Mouse (Mus musculus): ENCODE results near the gene Slc35g2. TPM values are rescaled to one million over a fixed set of nuclear protein-coding genes. Genes with fewer than 3 reads are reported as not detected.

Slc35g2 gene
- polyA plus RNA-seq, 1 experiment from 2014 or later, result 11.2 TPM

DNA sequence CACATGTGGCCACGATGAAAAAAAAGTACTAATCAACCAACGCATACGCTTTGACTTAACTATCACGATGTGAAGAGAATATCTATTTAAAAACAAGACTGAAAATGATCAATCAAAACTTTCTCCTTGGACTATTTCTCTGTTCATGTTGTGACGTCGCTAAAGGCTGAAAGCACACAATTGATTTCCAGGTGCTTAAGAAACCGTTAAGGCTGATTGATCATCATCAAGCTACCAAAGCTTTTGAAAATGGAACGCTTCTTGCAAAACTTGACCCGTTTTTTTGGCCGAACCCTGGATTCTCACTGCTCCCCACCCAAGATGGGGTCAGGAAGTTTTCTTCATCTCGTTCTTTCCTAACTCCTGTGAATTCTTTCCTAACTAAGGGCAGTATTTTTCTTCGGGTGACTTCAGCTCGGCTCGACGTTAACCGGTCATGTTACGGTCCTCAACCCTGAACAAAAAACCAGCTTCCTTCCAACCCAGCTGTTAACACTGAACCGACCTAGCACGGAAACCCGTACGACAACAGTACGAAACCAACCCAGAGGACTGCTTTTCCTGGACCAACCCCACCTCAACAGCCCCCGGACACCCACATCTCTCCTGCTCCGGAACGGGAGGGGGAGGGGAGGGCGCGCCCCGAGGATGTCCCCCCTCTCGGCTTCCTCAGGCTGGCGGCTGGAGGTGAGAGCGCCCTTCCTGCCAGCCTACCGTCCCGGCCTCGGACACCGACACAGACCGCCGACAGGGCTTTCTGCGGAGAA is 25.8 kb downstream of the Slc35g2 start:
- peak overlapping the region; percentile 88 for H3K4me3 ChIP-seq (ENCODE audit: low read length)
- peak overlapping the region; percentile 84 for H3K4me2 ChIP-seq (ENCODE audit: low read depth, low read length)
- H3K36me3 ChIP-seq (ENCODE audit: control insufficient read depth, insufficient read depth), result peaks cover 12% of the 10 kb centered on the region
- H3K27ac ChIP-seq (ENCODE audit: low read length), result peak overlapping the region; percentile 94
- peaks cover 16% of the 10 kb centered on the region for H3K4me1 ChIP-seq (ENCODE audit: control insufficient read depth, insufficient read depth, low read length)
- under 1% methylated on average over 38 of the region's 38 CpGs for WGBS
- no peaks in the 10 kb centered on the region for H3K27me3 ChIP-seq (ENCODE audit: control insufficient read depth, insufficient read depth, low read length)
- H3K9ac ChIP-seq (ENCODE audit: low read length), result peak overlapping the region; percentile 96
- ATAC-seq (replicated peaks; ENCODE audit: extremely low read depth, insufficient read depth, low FRiP score), result peak; percentile 56
- peaks cover 9% of the 10 kb centered on the region for H3K9me3 ChIP-seq (replicated peaks; ENCODE audit: control insufficient read depth, low read length)

DNA sequence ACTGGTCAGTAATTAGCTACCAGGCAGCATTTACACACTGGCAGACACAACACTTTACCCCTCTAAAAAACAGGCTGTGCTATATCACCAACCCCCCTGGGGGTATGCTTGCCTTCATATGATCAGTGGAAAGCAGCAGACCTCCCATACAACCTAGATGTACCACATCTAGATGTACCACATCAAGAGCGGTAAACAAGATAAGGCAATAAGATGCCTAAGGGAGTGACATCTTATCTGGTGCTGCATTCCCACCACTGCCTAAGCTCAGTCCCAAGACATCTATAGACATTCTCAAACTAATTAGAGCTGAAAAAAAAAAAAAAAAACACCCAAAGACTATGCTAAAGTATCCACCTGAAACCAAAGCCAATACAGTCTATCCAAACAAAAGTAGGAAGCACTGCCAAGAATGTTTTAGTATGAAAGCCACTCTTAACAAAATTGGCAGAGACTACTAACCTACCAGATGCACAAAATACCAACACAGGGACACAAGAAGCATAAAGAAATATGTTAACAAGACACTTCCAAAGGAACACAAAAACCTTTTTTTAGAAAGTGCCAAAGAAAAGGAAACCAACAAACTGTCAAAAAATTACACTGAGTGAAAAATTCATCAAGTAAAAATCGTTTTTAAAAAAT is 35.1 kb downstream of the Slc35g2 start:
- H3K27ac ChIP-seq (ENCODE audit: low read length), result no peak overlapping the region
- 80% methylated on average over 2 of the region's 2 CpGs for WGBS
- no peak for ATAC-seq (replicated peaks; ENCODE audit: extremely low read depth, insufficient read depth, low FRiP score)

DNA sequence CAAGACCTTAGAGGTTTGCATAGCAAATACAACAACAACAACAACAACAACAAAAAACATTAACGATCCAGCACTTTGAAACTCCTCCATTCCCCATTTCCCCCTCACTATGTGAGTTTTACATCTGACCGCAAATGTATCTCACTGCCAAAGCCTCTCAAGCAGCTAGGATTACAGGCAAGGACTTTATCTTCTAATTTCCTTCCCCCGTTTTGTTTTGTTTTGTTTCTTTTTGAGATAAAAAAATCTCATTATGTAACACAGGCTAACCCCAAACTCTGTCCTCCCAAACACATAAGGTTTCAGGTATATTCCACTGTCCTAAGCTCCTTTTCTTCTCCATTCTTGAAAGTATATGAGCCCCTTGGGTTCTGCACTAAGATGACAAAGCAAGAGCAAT is 36.2 kb downstream of the Slc35g2 start:
- Histone ChIP-seq H3K27ac (ENCODE audit: low read length) (no peak overlapping the region), H3K9me3 (replicated peaks; ENCODE audit: control insufficient read depth, low read length) (no peaks in the 10 kb centered on the region), H3K9ac (ENCODE audit: low read length) (no peak overlapping the region), H3K4me1 (ENCODE audit: control insufficient read depth, insufficient read depth, low read length) (peaks cover 17% of the 10 kb centered on the region), H3K4me3 (ENCODE audit: low read length) (no peak overlapping the region), H3K36me3 (ENCODE audit: control insufficient read depth, insufficient read depth) (no peaks in the 10 kb centered on the region), H3K4me2 (ENCODE audit: low read depth, low read length) (no peak overlapping the region), H3K27me3 (ENCODE audit: control insufficient read depth, insufficient read depth, low read length) (no peaks in the 10 kb centered on the region)
- WGBS, result 67% methylated on average over 3 of the region's 3 CpGs
- no peak for ATAC-seq (replicated peaks; ENCODE audit: extremely low read depth, insufficient read depth, low FRiP score)

More for the DNA sequence above, 35.1 kb downstream of the Slc35g2 start:
- peaks cover 17% of the 10 kb centered on the region for H3K4me1 ChIP-seq (ENCODE audit: control insufficient read depth, insufficient read depth, low read length)
- H3K4me2 ChIP-seq (ENCODE audit: low read depth, low read length), result no peak overlapping the region
- H3K9ac ChIP-seq (ENCODE audit: low read length), result no peak overlapping the region
- no peak overlapping the region for H3K4me3 ChIP-seq (ENCODE audit: low read length)
- H3K27me3 ChIP-seq (ENCODE audit: control insufficient read depth, insufficient read depth, low read length), result no peaks in the 10 kb centered on the region
- H3K36me3 ChIP-seq (ENCODE audit: control insufficient read depth, insufficient read depth), result no peaks in the 10 kb centered on the region
- H3K9me3 ChIP-seq (replicated peaks; ENCODE audit: control insufficient read depth, low read length), result no peaks in the 10 kb centered on the region

DNA sequence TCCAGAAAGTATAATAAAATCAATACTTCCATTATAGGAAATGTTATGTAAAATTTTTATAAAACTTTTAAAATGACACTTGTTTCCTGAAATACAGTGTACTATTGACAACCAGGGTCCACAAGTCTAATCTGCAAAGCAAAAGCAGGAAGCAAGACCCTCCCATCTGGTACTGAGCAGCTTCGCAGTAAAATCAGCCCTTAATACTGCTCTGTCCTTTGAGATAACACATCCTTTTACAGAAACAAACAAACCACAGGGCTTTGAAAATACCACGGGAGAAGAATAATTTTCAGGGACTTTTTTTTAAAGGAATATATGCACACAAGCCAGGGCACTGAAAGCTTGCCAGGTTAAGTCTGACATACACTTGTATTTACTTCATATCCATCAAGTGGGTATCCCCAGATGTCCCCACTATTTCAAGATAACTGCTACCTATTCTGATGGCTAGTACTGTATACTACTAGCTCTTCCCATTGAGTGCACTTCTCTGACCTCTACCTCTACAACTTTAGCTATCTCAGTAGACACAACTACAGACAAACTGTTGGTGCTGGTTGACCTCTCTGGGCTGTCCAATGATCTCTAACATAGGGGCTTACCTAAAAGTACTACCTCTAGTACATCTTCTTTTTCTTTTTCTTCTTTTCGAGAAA is 37.9 kb downstream of the Slc35g2 start:
- H3K9me3 ChIP-seq (replicated peaks; ENCODE audit: control insufficient read depth, low read length), result peaks cover 7% of the 10 kb centered on the region
- 53% methylated on average over 3 of the region's 3 CpGs for WGBS
- H3K4me1 ChIP-seq (ENCODE audit: control insufficient read depth, insufficient read depth, low read length), result peaks cover 17% of the 10 kb centered on the region
- no peak overlapping the region for H3K9ac ChIP-seq (ENCODE audit: low read length)
- no peak for ATAC-seq (replicated peaks; ENCODE audit: extremely low read depth, insufficient read depth, low FRiP score)
- H3K4me2 ChIP-seq (ENCODE audit: low read depth, low read length), result no peak overlapping the region
- no peak overlapping the region for H3K4me3 ChIP-seq (ENCODE audit: low read length)
- no peak overlapping the region for H3K27ac ChIP-seq (ENCODE audit: low read length)
- H3K27me3 ChIP-seq (ENCODE audit: control insufficient read depth, insufficient read depth, low read length), result no peaks in the 10 kb centered on the region
- H3K36me3 ChIP-seq (ENCODE audit: control insufficient read depth, insufficient read depth), result no peaks in the 10 kb centered on the region; the same call in 1 of the 2 replicates

DNA sequence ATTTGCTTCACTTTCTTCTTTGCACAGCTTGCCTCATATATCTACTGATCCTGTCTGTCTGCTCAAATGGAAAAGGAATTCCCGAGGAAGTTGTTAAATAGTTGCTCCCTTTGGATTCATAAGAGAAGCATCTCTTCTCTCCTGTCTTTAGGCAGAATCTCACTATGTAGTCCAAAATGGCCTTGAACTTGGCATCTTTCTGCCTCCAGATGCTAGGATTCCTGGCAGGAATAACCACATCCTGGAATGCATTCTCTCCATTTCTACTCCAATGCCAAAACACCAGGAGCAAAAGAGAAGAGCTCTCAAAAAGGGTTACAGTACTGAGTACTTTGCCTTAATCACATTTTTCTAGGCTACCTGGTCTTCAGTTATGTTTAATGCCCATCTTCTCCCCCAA is 39.6 kb downstream of the Slc35g2 start:
- H3K36me3 ChIP-seq (ENCODE audit: control insufficient read depth, insufficient read depth), result no peaks in the 10 kb centered on the region; the same call in 1 of the 2 replicates
- H3K4me3 ChIP-seq (ENCODE audit: low read length), result no peak overlapping the region
- H3K27ac ChIP-seq (ENCODE audit: low read length), result no peak overlapping the region
- ATAC-seq (replicated peaks; ENCODE audit: extremely low read depth, insufficient read depth, low FRiP score), result no peak
- H3K4me2 ChIP-seq (ENCODE audit: low read depth, low read length), result no peak overlapping the region
- H3K27me3 ChIP-seq (ENCODE audit: control insufficient read depth, insufficient read depth, low read length), result no peaks in the 10 kb centered on the region
- H3K4me1 ChIP-seq (ENCODE audit: control insufficient read depth, insufficient read depth, low read length), result peaks cover 14% of the 10 kb centered on the region
- WGBS, result 74% methylated on average over 1 of the region's 1 CpGs
- H3K9ac ChIP-seq (ENCODE audit: low read length), result no peak overlapping the region
- H3K9me3 ChIP-seq (replicated peaks; ENCODE audit: control insufficient read depth, low read length), result peaks cover 7% of the 10 kb centered on the region

DNA sequence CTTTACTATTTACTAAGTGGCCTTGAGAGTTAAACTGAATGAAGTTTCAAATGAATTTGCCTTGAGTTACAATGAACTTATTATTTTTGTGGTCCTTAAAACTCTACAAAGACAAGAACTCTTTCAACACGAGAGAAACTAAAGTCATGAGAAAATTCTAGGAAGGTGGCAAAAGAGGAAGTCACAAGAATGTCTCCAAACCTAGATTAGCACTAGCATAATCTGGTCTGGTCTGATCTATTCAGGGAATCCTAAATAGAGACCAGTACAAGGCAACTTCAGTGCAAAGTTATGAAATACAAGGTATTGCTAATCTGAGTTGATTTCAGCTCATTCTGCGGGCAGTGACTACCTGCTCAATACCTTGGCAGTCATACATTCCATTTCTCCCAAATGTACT is 45.7 kb downstream of the Slc35g2 start:
- Histone ChIP-seq H3K9me3 (replicated peaks; ENCODE audit: control insufficient read depth, low read length) (peaks cover 7% of the 10 kb centered on the region), H3K27me3 (ENCODE audit: control insufficient read depth, insufficient read depth, low read length) (no peaks in the 10 kb centered on the region), H3K4me1 (ENCODE audit: control insufficient read depth, insufficient read depth, low read length) (peaks cover 13% of the 10 kb centered on the region), H3K9ac (ENCODE audit: low read length) (no peak overlapping the region), H3K36me3 (ENCODE audit: control insufficient read depth, insufficient read depth) (no peaks in the 10 kb centered on the region; the same call in 1 of the 2 replicates), H3K4me2 (ENCODE audit: low read depth, low read length) (no peak overlapping the region), H3K27ac (ENCODE audit: low read length) (no peak overlapping the region), H3K4me3 (ENCODE audit: low read length) (no peak overlapping the region)
- WGBS, result 76% methylated on average over 2 of the region's 2 CpGs
- ATAC-seq (replicated peaks; ENCODE audit: extremely low read depth, insufficient read depth, low FRiP score), result no peak

DNA sequence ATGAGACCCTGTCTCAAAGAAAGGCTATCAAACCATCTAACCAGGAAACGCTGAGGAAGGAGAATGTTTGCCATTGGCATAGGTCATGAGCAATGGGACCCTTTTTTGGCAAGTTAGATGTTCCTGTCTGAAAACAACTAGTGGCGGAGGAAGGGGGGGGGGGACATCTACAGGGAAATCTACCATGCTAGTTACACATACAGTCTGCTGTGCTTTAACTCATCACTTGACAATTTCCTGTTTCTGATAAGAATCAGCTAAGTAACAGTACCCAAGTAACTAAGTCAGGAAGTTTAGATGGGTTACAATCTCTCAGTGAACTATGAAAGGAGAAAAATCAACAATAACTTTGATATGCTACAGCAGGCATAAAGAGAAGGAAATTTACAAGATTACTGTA is 48.9 kb downstream of the Slc35g2 start:
- ATAC-seq (replicated peaks; ENCODE audit: extremely low read depth, insufficient read depth, low FRiP score), result 0 out of 2 replicates have a peak, but pooled peaks have one; percentile 18
- Histone ChIP-seq H3K4me2 (ENCODE audit: low read depth, low read length) (no peak overlapping the region), H3K27me3 (ENCODE audit: control insufficient read depth, insufficient read depth, low read length) (no peaks in the 10 kb centered on the region), H3K9me3 (replicated peaks; ENCODE audit: control insufficient read depth, low read length) (no peaks in the 10 kb centered on the region), H3K27ac (ENCODE audit: low read length) (no peak overlapping the region), H3K9ac (ENCODE audit: low read length) (no peak overlapping the region), H3K36me3 (ENCODE audit: control insufficient read depth, insufficient read depth) (no peaks in the 10 kb centered on the region), H3K4me3 (ENCODE audit: low read length) (no peak overlapping the region), H3K4me1 (ENCODE audit: control insufficient read depth, insufficient read depth, low read length) (peaks cover 13% of the 10 kb centered on the region)
- WGBS, result 53% methylated on average over 2 of the region's 2 CpGs

DNA sequence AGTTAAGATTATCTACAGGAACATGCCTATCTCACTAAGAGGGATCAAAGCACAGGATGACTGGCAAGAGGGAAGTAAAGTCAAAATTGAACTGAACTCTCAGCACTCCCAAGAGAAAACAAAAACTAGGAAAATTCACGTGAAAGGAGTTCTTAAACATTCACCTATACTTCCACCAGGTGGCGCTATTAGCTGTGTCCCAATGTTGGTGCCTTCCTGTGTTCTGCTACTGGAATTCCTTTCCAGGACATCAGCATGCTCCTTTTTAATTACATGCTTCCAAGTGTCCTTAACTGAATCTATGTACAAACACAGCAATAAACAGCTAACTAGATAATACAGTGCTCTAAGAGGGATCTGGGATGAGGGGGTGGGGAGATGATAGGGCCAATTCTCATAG is 50.3 kb downstream of the Slc35g2 start:
- Histone ChIP-seq H3K36me3 (ENCODE audit: control insufficient read depth, insufficient read depth) (no peaks in the 10 kb centered on the region), H3K9ac (ENCODE audit: low read length) (no peak overlapping the region), H3K27me3 (ENCODE audit: control insufficient read depth, insufficient read depth, low read length) (no peaks in the 10 kb centered on the region), H3K4me3 (ENCODE audit: low read length) (no peak overlapping the region), H3K9me3 (replicated peaks; ENCODE audit: control insufficient read depth, low read length) (no peaks in the 10 kb centered on the region), H3K4me2 (ENCODE audit: low read depth, low read length) (no peak overlapping the region), H3K27ac (ENCODE audit: low read length) (peak overlapping the region; percentile 31), H3K4me1 (ENCODE audit: control insufficient read depth, insufficient read depth, low read length) (peaks cover 13% of the 10 kb centered on the region)
- WGBS, result 4% methylated on average over 2 of the region's 2 CpGs
- ATAC-seq (replicated peaks; ENCODE audit: extremely low read depth, insufficient read depth, low FRiP score), result 0 out of 2 replicates have a peak, but pooled peaks have one; percentile 37

DNA sequence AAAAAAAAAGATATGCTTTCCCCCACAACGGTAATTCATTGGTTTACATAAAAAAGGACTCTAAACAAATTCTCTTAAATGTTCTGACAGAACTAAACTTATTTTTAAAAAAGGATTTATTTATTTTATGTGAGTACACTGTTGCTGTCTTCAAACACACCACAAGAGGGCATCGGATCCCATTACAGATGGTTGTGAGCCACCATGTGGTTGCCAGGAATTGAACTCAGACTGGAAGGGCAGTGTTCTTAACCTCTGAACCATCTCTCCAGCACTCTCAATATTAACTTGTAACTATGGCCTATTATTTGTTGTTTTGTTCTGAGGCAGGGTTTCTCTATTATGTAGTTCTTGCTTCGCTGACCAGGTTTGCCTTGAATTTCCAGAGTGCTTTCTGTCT is 50.9 kb downstream of the Slc35g2 start:
- Histone ChIP-seq H3K27me3 (ENCODE audit: control insufficient read depth, insufficient read depth, low read length) (no peaks in the 10 kb centered on the region), H3K9me3 (replicated peaks; ENCODE audit: control insufficient read depth, low read length) (no peaks in the 10 kb centered on the region), H3K36me3 (ENCODE audit: control insufficient read depth, insufficient read depth) (no peaks in the 10 kb centered on the region), H3K27ac (ENCODE audit: low read length) (no peak overlapping the region), H3K4me1 (ENCODE audit: control insufficient read depth, insufficient read depth, low read length) (peaks cover 13% of the 10 kb centered on the region), H3K9ac (ENCODE audit: low read length) (no peak overlapping the region), H3K4me3 (ENCODE audit: low read length) (no peak overlapping the region), H3K4me2 (ENCODE audit: low read depth, low read length) (no peak overlapping the region)
- WGBS, result 97% methylated on average over 3 of the region's 3 CpGs
- ATAC-seq (replicated peaks; ENCODE audit: extremely low read depth, insufficient read depth, low FRiP score), result no peak
